Mouse (Mus musculus) leukemia stem cell, adult 10-12 weeks (primary cell): Measurements from ENCODE around the gene Dctn2. TPM values are rescaled to one million over a fixed set of nuclear protein-coding genes. Genes with fewer than 3 reads are reported as not detected.

Source experiments
- polyA plus RNA-seq: library from polyadenylated mRNA; stranded (reverse); fragments of >175 nt; gene quantifications from 2 replicates; pipeline ENCODE4 v1.2.3, GENCODE M21; 2012; ENCODE audit warnings: low replicate concordance

Gene Dctn2
- polyA plus RNA-seq, result 141 and 189 TPM in 2 replicates

DNA sequence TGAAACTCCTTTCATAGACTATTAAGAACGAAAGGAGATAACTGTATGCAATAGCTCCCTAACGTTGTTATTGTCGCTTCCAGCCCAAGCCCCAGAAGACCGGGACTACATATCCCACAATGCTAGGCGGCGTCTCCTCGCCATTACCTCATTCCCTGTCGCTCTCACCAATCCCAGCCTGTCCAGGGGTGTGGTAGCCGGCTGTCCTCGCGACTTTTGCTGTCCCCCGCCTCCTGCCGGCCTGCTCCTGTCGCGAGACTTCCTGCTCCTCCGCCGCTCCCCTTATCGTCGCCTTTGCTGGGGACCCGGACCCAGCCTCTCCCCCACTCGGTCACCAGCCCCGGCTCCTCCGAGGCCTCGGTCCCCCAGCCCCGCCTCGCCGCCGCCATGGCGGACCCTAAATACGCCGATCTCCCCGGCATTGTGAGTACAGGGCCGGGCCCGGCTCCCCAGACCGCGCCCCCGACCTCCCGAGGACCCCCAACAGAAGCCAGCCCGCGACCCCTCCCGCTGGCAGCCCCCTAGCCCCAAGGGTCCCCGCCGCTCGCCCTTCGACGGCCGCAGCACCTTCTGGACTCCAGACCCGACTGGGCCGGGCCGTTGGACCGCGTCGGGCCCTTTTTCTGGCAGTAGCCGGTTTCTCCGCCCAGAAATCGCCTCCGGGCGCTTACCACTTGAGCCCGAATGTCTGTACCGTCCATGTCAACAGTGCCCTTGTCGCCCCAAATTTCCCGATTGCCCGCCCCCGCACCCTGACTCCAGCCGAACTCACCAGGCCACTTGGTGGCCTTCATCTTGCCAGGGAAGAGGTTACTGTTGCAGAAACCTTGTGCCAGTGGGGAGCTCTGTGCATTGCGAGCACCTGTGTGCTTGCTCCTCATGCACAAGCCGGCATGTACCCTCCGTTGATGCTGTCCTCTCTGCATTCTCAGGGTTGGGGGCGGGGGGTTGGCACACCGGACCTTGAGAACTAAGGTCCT is at the start of gene Dctn2:
TSS of gene Dctn2 (plus strand) at position 257 of the 980 bp plus-strand sequence.

DNA sequence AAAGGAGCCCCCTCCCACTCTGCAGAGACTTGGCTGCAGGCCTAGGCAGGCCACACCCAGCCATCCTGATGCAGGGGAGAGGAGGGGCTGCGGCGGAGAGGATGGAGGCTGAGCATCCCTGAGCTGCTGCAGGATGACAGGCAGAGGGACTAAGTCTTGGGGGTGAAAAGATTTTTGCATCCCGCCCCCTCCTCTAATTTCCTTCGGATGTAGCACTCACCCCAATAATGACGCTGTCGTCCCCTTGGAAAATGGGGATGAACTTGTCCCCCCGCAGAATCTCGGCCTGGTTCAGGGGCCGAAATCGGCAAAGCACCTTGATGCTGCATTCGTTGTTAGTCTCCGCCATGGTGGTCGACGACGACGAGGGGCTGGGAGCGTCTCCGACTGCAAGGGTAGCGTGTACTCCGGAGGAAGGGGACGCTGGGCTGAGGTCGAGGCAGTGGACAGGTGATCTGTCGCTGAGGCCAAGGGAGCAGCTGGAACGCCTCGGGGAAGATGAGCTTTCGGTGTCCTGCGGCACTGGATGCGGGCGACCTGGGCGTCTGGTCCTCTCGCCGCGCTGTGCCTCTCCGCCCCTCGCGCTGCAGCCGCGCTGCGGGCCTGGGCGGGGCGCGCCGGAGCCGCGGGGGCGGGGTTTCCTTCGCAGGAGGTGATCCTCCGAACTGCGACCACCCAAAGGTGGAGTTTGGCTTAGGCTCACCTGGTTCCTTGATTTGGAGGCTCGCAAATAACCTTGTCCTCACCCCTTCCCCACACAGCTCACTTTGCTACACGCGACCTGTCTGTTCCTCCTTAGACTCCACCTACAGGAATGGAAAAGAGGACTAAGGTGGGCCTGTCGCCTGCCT is 3.4 kb upstream of the Dctn2 start, which contains the start of gene Kif5a:
TSS of gene Kif5a (minus strand) at position 801 of the 851 bp plus-strand sequence.

GRCm38 (mm10) chr10:127288800-127289572 is 22.8 kb downstream of the Dctn2 start, which contains the start of gene Mbd6:
Mbd6 (minus strand) TSS chr10:127289018.

DNA sequence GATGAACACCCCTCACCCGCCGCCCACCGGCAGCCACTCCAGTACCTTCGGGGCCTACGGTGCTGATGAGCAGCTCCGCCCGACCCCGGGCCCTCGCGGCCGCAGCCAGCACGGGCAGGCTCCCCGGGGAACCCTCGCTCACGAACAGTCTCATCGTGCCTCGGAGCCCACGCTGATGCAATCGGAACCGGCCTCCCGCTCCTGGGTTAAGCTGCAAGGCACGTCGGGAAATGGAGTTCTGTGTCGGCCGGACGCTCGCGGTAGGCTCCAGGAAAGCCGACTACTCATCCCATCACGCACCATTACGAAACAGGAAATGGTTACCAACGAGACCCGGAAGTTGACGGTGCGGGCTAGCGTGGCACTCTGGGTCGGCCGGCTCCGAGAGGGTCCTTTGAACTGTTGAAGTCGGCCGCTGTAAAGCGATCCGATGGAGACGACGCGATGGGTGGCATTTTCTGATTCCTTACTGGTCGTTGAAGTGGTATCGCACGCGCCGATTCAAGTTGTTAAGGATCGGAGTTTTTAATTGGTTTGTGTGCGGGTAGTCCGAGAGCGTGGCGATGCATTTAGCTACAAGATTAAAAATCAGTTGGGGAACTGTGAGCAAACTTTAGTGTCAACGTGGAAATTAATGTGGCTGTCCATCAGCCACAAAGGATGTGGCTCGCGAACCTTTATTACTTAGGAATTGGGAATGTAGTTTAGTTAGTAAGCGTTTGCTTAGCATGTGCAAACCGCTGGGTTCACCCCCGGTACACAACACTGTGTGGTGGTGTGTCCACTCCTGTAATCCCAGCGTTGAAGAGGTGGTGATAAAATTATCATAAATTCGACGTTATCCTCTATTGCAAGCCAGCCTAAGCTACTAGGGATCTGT is 45.5 kb downstream of the Dctn2 start, which contains the start of gene Mars:
TSS of gene Mars (minus strand) at position 311 of the 880 bp plus-strand sequence.

GRCm38 (mm10) chr10:127321621-127322020 is 55.5 kb downstream of the Dctn2 start, which contains the start of gene Arhgap9:
Arhgap9 (plus strand) TSS chr10:127321964.

Other genes with a start within 250 kb of the Dctn2 start
- 75.8 and 81.5 TPM in 2 replicates for gene Tsfm, start 235.5 kb upstream of the Dctn2 start, polyA plus RNA-seq
- gene Mettl1, start 225.0 kb upstream of the Dctn2 start, polyA plus RNA-seq, result 10.1 and 35.2 TPM in 2 replicates
- gene Eef1akmt3, start 224.9 kb upstream of the Dctn2 start, polyA plus RNA-seq, result 0.23 and 0.30 TPM in 2 replicates
- gene Cyp27b1, start 218.1 kb upstream of the Dctn2 start, polyA plus RNA-seq, result not detected in 2 replicates
- gene March9, start 206.2 kb upstream of the Dctn2 start, polyA plus RNA-seq, result 1.2 and 3.2 TPM in 2 replicates
- 1,058 and 1,859 TPM in 2 replicates for gene Cdk4, start 202.8 kb upstream of the Dctn2 start, polyA plus RNA-seq
- gene Tspan31, start 196.1 kb upstream of the Dctn2 start, polyA plus RNA-seq, result 19.4 and 24.4 TPM in 2 replicates
- 26.3 and 51.9 TPM in 2 replicates for gene Agap2, start 191.1 kb upstream of the Dctn2 start, polyA plus RNA-seq
- gene Os9, start 145.2 kb upstream of the Dctn2 start, polyA plus RNA-seq, result 127 and 168 TPM in 2 replicates
- gene B4galnt1, start 101.1 kb upstream of the Dctn2 start, polyA plus RNA-seq, result 119 and 242 TPM in 2 replicates
- 0.11 and 0.35 TPM in 2 replicates for gene Slc26a10, start 85.7 kb upstream of the Dctn2 start, polyA plus RNA-seq
- 26.0 and 48.2 TPM in 2 replicates for gene Arhgef25, start 76.3 kb upstream of the Dctn2 start, polyA plus RNA-seq
- 180 and 400 TPM in 2 replicates for gene Dtx3, start 70.6 kb upstream of the Dctn2 start, polyA plus RNA-seq
- gene Pip4k2c, start 54.8 kb upstream of the Dctn2 start, polyA plus RNA-seq, result 42.0 and 97.1 TPM in 2 replicates
- 0.28 and 0.67 TPM in 2 replicates for gene Kif5a, start 3.0 kb upstream of the Dctn2 start, polyA plus RNA-seq
- gene Mbd6, start 22.6 kb downstream of the Dctn2 start, polyA plus RNA-seq, result 482 and 702 TPM in 2 replicates
- gene Mars, start 45.4 kb downstream of the Dctn2 start, polyA plus RNA-seq, result 21.6 and 105 TPM in 2 replicates
- gene Arhgap9, start 55.6 kb downstream of the Dctn2 start, polyA plus RNA-seq, result 11.2 and 19.8 TPM in 2 replicates
- not detected in 2 replicates for gene Gli1, start 75.6 kb downstream of the Dctn2 start, polyA plus RNA-seq
- not detected in 2 replicates for gene Inhbe, start 88.0 kb downstream of the Dctn2 start, polyA plus RNA-seq
- gene Inhbc, start 104.1 kb downstream of the Dctn2 start, polyA plus RNA-seq, result not detected in 2 replicates
- gene R3hdm2, start 114.0 kb downstream of the Dctn2 start, polyA plus RNA-seq, result 89.6 and 133 TPM in 2 replicates
- gene Stac3, start 235.3 kb downstream of the Dctn2 start, polyA plus RNA-seq, result 0.28 and 0.34 TPM in 2 replicates
- 3.2 and 4.0 TPM in 2 replicates for gene Ndufa4l2, start 248.6 kb downstream of the Dctn2 start, polyA plus RNA-seq